Mouse (Mus musculus) cerebellum, postnatal 36 days (tissue): ENCODE measurements around the gene Cd276.

Source experiments
- DNase-seq, 2 experiments: peaks; one replicate each; pipeline ENCODE4 v3.0.0; 2021 to 2022; ENCODE audit warnings: mixed read lengths in 2 of 2

The Cd276 gene

GRCm38 (mm10) chr9:58510452-58510851 lies 44.8 kb downstream of the Cd276 start:
- no peak for DNase-seq

- no peak for DNase-seq
Observed at GRCm38 (mm10) chr9:58507216-58508005, 47.8 kb downstream of the Cd276 start.

DNA sequence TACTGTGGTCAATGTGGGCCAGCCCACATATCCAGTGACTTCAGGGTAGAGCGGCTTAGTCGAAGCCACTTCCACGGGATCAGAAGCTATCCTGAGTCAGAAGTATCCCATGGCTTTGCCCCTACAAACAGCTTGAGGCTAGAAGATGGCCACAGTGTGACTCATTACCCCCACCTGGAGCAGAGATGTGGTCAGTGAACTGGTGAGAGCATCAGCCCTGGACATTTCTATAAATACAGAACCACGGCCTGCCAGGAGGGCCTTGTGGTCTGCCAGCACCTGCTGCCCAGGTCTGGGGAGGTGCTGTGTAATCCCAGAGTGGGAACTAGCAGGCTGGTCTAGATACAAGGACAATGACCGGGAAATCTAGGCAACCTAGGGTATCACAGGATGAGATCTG lies 54.3 kb downstream of the Cd276 start:
- peak; percentile 49 to 54 for DNase-seq

DNA sequence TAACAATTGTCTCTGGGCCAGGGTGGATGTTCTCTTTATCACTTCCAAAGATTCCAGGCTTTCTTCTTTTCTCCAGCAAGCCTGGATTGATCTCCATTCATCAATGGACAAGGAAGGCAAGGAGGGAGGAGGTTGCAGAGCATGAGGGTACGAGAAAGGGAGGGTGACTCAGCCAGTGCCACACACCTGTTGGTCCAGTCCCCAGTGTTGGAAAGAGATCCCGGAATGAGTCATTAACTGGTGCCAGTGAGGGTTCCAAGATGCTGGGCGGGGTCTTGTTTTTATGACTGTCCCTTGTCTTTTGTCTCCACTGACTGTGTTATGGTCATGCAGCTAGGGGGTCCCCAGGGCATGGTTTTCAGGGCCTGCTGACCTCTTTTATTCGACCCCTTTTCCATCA lies 57.3 kb downstream of the Cd276 start:
- no peak for DNase-seq

- DNase-seq = peak; percentile 46 to 52
Observed at GRCm38 (mm10) chr9:58496470-58497182, 58.6 kb downstream of the Cd276 start.

DNA sequence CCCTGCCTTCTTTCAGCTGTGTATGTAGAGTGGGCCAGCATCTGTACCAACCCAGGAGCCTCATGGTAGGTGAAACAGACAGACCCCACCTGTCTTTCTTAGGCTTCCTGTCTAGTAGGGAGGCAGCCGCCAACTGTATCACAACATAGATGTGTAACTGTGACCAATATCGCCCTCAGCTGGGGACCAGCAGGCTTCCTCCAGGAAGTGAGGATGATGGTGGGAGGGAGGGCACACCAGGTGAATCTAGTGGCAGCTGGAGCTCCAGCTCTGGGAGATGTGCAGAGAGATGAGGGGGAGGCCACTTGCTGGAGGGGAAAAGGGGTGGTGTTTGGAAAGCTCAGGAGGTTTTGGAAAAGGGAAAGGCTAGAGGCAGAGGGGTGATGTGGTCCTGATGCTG lies 60.2 kb downstream of the Cd276 start:
- DNase-seq = no peak

DNA sequence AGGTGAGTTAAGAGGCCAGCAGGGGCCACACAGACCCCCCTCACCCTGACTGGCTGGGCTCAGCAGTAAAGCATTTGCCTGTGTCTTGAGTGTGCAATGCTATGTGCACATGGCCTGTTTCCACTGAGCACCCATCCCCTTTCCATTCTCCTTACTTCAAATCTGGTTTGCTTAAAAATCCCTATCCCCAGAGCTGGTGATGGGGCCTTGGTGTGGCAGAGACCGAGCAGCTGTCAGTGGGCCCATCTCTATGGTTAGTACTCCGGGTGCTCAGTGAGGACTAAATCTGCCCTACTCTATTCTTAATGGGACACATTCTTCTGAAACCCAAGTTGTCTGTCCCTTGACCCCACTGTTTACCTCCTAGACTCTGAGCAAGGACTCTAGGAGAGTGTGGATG lies 64.8 kb downstream of the Cd276 start:
- no peak for DNase-seq

DNA sequence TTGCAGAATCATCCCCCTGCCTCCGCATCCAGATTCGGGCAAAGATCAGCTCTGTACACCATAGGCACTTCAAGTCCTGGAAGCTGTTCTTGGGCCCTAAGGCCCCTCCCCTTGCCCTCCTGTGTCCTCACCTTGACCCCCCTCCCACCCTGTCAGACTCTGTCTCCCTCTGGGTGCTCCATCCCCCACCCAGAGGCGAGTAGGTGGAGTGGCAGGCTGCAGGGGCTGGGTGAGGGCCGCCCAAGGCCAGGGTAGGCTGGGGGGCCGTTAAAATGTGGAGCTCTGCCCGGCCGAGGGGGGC lies 65.4 kb downstream of the Cd276 start:
- no peak for DNase-seq

- no peak for DNase-seq
Observed at GRCm38 (mm10) chr9:58489133-58489864, 65.9 kb downstream of the Cd276 start.

DNA sequence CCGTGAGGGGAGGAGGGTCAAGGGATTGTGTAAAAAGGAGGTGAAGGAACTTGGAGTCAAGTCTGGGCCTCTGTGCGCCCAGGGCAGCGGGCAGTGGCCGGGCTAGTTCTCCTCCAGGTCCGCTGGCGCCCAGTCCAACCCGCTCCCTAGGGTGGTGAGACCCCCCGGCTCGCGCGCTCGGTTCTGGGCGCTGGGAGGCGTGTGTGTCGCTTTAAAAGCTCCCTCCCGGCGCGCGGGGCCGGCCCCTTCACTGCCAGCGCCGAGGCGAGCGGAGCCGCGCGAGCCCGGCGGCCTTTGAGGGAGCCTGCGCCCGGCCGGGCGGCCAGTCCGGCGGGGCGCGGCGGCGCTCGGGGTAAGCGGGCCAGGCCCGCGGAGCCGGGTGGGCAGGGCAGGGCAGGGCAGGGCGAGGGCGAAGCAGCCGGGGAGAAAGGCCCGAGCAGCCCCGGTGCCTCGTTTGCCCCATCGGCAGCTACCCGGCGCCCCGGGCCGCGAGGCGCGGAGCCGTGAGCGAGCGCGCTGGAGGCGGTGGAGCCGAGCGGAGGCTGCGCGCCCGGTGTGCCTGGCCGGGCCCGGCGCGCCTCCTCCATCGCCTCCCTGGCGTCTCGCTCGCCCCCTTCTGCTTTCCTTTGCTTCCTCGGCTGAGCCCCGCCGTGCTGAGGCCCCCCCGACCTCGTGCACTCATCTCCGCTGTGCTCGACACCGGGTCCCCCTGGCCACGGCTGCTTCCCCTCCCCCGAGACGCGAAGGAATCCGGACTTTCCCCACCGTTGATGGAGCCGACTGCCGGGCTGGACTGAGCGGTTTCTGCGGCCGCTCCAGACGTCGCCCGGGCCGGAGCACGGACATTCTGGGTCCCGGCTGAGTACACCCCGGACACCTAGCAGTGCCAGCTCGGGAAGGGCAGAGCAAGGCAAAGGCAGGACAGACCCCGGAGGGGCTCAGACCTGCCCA lies 67.1 kb downstream of the Cd276 start, which contains the start of gene Insyn1:
Gene Insyn1, plus strand, starts transcription at position 753 of the 951 bp plus-strand sequence.
- peak; percentile 71 to 72 for DNase-seq

DNA sequence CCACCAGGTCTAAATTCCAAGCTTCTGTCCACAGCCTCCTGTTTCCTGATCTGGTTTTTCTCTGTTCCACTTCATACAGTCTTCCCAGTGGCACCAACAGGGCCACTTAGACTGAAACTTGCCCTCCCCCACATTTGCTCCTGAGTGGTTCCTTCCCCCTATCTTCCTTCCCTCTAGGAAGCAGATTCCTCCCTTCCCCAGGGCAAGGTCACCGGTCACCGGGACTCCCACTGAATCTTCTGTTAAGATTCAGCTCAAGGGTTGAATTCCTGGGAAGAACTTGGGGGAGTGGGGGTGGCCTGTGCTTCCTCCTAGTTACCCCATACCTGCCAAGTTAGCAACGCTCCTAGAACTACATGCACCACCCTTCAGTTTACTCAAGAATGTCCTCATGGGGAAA lies 68.2 kb downstream of the Cd276 start:
- DNase-seq = no peak
